Mouse (Mus musculus) right cerebral cortex, adult 18-20 months (tissue): Measurements from ENCODE around the gene Nup188.
A peak's percentile ranks its signal among the peaks of the same experiment; 100 is the strongest.

Experiments
- DNase-seq: peaks from one replicate; pipeline ENCODE4 v3.0.0; 2022; ENCODE audit warnings: mixed read lengths

Nup188 gene

DNA sequence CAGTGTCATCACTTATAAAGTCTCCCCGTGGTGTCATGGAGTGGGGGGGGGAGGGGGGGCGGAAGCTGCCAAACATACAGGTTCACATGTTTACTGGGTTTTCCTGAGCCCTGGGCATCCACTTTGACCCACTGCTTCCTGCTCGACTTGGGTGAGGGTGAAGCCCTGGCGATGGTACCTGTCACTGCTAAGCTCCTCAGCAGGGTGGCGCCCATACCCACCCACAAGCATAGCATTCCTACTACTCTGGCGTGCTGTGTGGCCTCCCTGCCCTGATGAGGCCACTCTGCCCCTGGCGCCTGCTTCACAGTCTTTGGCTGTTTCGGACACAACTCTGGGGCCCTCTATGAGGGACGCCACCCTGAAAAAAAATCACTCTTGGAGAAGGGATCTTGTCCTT is 70.7 kb downstream of the Nup188 start:
- DNase-seq, result no peak

DNA sequence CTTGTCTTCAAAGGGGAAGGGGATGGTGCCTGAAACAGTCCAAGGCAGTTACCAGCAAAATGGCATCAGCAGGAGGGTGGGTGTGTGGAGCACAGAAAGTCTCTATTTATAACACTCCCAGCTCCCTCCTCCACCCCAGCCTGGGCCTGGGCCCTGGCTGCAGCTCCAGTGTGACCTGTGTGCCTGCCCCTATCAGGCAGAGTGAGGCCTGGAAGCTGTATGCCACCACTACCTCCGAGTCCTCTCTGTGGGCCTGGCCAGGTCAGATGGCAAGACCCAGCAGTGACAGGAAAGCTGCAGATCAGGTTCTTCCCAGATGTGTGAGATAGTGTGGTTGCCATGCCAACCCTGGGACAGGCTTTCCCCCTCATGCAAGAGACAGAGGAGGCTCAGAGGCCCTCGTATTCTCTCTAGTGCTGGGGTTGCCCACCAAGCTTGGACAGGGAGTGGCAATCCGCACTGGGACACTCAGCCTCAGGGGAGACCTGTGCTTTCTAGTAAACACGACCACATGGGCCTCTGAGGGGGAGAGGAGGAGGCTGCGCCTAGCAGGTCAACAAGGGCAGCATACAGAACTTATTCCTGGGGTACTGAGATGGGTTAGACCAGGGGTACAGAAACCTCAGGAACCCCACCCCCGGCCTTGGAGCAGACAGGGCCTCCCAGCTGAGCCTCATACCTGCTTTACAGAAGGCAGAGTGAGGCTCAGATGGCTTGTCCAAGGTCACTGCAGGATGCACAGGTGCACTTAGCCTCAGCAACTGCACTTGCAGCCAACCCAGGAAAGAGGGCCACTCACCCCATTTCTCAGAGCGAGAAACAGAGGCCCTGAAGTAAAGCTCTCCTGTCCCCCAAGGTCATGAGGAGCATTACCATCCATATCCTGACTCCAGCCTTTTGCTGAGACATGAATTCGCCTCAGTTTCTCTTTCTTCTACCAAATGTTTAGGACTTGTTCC is 71.6 kb downstream of the Nup188 start:
- DNase-seq, result peak; percentile 58

DNA sequence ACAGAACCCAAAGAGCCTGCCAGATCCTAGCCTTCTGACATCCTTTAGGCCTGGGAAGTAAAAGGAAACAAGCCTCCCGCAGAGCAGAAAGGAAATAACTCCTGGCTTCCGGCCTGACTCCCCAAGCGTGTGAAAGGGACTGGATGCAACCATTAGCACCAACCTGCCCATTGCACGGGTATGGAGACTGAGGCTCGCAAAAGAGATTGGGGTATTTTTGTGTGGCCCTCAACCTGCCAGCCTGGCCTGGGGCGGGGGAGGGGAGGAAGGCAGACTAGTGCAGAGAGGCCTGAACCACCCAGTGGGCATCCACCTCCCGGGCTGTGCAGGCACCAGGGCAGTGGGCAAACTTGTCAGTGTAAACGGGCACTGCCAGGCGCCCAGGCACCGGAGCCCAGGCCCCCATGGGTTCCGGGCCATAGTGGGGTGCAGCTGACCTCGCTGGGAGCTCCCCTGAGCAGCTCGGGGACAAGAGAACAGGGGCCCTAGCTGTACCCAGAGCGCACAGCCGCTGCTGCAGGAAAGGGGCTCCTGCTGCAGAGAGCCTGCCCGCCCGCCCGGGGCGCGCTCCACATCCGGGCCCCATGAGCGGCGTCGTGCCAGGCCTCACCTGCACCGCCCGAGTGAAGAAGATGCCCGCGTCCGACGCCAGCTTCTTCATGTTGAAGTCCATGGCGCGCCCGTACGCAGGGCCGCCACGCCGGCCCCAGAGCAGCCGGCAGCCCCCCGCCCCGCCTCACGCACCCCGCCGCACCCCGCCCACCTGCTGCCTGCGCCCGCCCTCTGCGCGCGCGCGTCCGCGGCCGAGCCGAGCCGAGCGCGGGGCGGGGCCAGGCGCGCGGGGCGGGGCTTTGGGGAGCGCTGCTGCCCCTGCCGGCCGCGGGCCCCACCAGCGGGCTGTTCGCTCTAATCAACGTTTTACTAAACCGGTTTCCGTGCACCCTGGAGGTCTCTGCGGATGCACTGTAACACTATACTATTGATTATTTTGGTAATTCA is 72.6 kb downstream of the Nup188 start, which contains the start of gene Sh3glb2:
Sh3glb2 (minus strand) TSS at position 805 of the 999 bp plus-strand sequence.
- peak; percentile 84 for DNase-seq

DNA sequence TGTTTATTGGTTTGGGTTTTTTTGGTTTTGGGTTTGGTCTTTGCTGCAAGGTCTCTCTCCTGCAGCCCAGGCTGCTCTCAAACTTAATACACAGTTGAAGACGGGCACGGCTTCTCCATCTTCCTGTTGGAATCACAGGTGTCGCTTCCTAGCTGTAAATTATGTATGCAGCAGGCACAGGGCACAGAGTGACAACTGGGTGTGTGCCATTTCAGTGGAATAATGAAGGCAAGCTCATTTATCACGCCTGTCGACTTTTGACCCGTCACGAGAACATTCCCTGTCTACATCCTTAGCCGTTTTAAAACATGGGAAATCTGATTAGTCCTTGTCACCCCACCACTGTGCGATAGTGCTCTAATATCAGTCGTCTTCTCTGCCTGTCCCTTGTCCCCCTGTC is 74.4 kb downstream of the Nup188 start:
- DNase-seq, result no peak

DNA sequence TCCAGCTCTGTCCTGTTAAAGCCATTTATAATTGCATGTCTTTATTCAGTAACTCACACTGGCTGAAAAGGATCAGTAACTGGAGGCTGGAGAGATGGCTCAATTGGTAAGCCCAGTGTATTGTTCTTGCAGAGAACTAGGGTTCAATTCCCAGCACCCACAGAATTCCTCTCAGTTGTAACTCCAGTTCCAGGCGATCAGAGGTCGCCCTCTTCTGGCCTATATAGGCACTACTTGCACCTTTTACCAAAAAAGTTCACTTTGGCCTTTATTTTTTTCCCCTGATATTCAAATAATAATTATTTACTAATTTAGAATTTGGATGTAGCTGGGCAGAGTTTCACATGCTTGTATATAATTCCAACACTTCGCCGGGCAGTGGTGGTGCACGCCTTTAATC is 76.7 kb downstream of the Nup188 start:
- DNase-seq, result no peak

DNA sequence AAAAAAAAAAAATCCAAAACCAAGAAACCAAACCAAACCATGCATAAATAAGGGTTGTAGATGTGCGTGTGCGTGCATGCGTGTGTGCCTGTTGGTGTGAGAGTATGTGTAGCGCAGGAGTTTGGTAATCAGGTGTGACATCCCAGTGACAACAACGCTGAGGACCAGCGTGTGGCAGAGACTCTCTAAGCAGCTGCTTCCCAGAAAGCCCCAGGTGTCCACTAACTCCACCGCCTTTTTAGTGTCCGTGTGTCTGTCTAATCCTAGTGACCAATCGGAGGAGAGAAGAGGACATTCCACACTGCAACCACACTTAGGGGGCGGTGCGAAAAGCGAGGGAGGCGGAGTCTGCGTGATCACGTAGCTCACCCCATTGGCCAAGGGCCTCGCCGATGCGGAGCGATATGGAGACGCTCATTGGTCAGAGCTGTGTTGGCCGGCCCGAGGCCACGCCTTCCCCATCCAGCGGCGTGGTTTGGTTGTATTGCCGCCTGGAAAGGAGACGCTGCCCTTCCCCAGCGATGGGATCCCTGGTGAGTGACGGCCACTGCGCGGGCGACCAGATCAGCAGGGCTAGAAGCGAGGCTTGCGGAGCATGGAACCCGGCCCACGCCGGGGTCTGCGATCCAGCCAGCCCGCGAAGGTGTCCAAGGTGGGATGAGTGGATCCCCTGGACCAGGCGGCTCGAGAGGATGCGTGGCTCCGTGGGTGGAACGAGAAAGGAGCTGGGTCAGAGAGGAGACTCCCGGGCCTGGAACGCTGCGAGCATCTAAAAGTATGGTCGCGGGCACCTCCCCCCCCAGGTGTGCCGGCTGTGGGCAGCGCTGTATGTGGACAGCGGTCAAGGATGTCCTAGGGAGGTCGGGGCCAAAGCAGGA is 77.8 kb downstream of the Nup188 start, which contains the start of gene Miga2:
Miga2 (plus strand) TSS at position 461 of the 878 bp plus-strand sequence.
- DNase-seq, result peak; percentile 99

DNA sequence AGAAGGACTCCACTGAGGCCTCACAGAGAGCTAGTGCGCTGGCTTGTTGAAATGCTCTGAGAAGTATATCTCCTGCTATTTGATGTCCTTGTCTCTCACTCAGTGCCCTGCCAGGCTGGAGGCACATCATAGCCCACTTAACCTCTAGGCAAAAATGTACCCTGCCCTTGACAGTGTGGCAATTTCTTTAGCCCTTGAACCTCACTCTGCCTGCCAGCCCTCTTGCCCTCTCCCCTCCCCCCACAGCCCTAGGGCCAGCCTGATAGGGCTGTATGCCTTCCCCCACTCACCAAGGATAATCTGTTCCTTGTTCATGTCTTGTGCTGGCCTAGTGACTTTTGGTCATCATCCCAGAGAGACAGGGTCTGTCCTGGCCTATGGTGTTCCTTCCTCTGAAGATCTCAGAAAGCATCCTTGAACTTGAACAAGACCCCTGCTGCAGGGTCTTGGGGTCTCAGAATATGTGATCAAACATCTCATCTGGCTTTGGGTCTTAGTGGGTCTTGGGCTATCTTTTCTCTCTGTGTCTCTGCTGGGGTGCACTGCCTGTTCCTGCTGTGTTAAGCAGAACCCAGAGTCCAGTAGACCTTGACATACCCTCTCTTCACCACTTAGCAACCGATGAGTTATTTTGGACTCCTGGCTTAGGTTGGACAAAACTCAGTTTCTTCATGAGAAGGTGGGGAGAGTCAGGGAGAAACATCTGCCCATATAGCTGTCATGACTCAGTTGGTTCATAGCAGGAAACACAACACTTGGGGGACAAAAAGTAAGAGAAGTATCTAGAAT is 79.3 kb downstream of the Nup188 start:
- DNase-seq, result no peak

DNA sequence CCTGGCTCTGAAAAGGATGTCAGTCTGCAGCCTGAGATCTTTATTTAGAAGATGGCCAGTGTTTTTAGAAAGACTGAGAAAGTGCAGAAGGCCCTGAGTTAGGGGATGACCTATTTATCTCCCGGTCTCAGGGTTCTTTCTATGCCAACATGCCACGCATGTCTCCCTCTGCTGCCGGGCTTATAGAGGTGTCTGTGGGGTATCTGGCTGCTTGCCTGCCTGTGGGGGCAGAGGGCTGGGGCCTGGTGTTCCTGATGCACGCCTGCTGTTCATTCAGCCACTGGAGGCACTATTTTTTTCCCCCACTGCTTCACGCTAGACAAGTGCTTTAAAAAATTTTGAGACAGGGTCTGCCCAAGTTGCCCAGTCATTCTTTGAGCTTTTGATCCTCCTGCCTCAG is 80.0 kb downstream of the Nup188 start:
- DNase-seq, result no peak

DNA sequence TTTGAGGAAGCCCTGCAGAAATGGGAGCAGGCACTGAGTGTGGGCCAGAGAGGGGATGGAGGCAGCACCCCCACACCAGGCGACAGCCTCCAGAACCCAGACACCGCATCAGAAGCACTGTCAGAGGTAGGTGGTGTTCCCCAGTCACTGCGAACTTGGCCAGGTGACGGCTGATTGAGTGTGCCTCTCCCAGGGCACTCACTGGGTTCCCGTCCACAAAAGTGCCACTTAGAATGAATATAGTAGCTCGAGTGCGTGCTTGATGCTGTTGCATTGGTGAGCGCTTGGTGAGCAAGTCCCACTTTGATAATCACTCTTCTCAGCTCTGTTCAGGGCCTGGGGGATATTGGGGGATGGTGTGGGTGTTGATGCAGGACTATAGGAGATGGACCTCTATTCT is 85.3 kb downstream of the Nup188 start:
- no peak for DNase-seq

DNA sequence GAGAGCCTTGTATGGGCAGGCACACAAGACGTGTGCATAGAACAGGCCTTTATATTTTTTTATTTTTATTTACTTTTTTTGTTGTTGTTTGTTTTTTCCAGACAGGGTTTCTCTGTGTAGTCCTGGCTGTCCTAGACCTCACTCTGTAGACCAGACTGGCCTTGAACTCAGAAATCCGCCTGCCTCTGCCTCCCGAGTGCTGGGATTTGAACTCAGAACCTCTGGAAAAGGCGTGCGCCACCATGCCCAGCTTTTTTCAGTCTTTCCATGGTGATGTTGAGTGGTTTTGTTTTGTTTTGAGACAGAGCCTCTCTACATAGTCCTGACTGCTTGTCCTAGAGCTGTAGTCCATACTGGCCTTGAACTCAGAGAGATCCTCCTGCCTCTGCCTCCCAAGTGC is 86.5 kb downstream of the Nup188 start:
- DNase-seq, result no peak

DNA sequence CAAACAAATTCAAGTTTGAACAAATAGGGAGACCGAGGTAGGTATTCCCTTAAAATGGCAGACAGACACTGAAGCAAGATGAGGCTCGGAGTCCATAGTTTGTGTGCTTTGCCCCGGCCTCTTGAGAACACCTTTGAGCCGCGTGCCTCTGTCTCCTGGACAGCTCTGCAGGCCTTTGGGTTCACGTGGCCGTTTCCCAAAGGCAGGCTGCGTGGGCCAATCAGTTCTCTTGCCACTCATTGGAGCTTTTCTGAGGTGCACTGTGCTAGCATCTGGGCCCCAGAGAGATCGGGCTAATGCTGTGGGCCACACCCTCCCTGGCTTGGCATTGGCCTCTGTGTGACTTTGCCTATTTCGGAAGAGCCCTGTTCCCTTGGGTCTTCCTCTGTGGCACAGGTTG is 89.7 kb downstream of the Nup188 start:
- no peak for DNase-seq

DNA sequence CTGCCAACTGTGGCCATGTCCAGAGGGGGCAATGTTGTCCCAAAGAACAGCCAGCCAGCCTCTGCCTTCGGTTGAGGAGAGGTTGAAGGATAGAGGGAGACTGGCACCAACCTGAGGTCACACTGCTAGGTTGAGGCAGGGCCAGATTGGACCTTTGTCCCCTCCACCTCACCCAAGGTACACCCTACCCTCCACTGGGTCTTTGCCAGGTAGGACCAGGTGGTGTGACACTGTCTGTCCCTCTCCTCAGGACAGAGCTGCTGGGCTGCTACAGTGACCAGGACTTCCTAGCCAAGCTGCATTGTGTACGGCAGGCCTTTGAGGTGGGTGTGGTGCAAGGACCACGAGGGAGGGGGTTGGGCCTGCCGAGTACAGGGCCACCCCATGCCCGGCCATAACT is 91.5 kb downstream of the Nup188 start:
- DNase-seq, result no peak

DNA sequence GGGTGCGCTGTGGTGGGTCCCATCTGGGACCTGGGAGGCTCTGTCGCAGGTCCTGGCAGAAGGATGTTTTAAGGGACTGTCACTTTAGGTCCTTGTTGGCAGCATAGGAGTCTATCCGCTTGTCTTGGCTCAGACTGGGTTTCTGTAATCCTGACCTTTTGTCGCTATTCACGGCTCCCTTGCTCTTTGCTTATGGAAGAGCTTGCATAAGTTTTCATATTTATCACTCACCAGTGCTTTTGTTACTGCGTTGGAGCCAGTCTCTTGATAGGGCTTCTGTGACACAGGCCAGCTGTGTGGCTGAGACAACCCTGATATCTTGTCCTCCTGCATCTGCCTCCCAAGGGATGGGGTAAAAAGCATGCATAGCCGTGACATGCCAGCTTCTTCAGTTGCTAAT is 93.1 kb downstream of the Nup188 start:
- DNase-seq, result no peak

DNA sequence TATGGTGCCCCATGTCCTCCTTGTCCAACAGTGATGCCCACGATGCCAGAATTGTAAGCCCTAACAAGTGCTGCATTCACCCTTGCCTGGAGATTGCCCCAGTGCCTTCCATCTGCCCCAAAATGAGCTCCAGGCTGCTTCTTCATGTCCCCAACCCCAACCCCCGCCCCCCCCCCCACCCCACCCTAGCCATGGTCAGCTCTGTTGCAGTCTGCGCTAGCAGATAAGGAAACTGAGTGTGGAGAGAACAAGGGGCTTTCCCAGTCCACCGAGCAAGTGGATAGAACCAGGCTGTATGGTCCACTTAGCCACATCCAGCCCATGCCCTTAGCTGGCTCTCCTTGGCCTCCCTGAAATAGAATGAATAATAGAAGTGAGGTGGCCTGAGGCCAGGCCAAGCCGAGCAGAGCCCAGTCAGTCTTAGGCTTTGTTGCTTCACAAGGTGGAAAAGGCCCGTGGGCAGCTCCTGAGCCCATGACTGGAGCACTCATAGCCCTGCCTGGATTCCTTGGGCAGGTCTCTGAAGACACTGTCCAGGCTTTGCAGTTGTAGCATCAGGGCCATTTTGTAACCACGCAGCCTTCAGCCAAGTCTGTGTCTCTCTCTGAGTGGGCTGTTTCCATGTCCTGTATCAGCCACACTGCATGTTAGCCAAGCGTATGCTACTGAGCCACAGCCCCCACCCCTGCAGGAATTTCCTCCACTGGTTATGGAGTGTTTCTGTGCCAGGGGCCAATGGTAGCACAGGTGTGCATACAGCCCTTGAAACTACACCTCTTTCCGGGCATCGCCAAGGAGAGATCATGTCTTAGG is 94.6 kb downstream of the Nup188 start:
- no peak for DNase-seq

DNA sequence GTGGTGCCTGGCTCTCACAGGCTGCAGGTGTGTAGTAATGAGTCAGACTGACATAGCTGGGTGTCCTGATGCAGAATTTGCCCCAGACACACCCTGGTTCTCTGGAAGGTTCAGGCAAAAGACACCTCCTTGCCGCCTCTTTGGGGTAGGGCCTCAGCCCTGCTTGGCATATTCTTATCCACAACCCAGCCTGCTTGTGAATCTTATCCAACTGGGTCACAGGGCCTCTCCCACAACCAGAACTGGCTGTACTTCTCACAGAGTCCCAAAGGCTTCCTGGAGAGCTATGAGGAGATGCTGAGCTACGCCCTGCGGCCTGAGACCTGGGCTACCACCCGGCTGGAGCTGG is 95.2 kb downstream of the Nup188 start:
- DNase-seq, result no peak

DNA sequence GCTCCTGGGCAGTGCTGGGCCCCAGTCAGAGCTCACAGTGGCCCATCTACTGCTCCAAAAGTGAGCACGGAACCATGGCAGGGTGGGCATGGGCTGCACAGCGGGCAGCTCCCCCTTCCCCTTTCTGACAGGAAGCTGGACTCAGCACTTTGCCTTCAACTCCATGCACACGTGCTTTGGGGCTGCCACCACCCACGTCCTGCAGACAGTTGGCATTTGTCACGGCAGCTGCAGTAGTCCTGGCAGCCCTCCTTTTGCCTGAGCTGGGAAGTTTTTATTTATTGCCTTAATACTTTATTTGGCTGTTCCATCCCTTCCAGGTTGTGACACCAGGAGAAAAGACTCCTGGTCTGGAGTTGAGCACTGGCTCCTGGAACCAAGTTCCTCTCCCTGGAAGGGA is 98.6 kb downstream of the Nup188 start:
- no peak for DNase-seq

DNA sequence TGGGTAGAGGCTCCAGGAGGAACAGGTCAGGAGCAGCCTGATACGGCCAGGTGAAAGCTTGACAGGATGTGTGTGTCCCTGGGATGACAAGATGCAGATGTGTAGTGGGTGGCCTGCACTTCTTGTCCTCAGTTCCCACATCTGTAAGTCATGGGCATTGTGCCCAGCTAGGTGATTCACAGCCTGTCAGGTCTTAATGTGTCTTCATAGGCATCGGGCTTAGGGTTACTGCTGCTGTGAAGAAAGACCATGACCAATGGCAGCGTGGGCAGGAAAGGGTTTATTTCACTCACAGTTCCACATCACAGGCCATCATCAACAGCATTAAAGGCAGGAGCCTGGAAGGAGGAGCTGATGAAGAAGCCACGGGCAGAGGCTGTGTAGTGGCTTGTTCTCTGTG is 99.4 kb downstream of the Nup188 start:
- DNase-seq, result no peak

DNA sequence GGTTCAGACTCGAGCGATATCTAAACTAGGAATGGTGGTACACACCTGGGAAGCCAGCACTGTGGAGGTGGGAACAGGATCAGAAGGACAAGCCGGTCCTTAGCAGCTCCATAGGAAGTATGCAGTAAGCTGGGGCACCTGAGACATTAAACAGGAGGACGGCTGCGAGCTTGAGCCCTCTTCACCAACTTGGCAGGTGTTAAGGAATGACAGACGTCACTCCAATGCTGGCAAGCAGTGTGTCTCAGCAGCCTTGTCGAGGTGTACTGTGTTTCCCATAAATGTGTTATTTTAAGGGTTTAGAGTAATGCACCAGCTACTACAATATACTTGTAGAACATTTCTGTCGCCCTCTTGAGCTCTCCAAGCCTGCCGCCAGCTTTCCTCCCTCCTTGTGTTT is 100.7 kb downstream of the Nup188 start:
- no peak for DNase-seq

DNA sequence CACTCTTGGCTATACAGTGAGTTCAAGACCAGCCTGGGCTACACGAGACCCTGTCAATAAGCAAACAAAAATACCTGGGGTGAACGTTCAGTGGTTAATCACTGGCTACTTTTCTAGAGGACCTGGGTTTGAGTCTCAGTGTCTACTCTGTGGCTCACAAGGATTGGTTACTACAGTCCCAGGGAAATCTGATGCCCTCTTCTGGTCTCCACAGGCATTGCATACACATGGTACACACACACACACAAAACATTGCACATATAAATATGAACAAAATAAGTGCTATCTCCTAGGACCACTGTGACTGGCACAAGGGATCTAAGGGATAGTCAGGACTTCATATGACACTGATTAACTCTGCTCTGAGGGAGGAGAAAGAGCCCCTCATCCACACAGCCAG is 102.8 kb downstream of the Nup188 start:
- DNase-seq, result no peak

DNA sequence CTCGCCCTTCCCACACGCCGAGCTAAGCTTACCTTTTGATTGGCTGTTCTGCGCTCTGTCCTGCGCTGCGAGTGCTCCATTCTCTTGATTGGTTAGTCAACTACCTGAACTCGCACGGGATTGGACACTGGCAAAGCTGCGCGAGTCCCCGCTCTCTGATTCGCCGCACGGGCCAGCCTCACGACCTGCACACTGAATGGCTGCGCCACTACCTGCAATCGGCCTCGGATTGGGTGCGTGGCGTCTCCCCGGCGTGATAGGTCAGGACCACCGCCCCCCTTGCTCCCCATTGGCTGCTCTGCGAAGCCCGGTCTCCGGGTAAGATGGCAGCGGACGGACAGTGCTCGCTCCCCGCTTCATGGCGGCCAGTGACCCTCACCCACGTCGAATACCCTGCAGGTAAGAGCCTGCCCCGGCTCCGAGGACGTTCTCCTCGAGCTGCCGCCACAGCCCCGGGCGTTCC is 105.9 kb downstream of the Nup188 start, which contains the start of gene Dolpp1:
Dolpp1 (plus strand) TSS at position 141 of the 463 bp plus-strand sequence.
- DNase-seq, result peak; percentile 99
